Mouse (Mus musculus) neural tube, embryonic 11.5 days (tissue): Measurements from ENCODE around the gene Mif. TPM values are rescaled to one million over a fixed set of nuclear protein-coding genes. Genes with fewer than 3 reads are reported as not detected.

Source experiments
- ATAC-seq: fragments of 200-750 bp; cut with Nextera tagmentation; 2 replicates; pipeline ENCODE4 v1.8.0; 2017; ENCODE audit warnings: moderate number of reproducible peaks, mild to moderate bottlenecking, moderate TSS enrichment, moderate library complexity; ENCODE audit not compliant: insufficient read depth, low FRiP score, low TSS enrichment
- DNase-seq: peaks from one replicate; pipeline ENCODE4 v3.0.0-alpha.2; 2015; ENCODE audit warnings: low spot score
- H3K27ac ChIP-seq: fragments of 300-500 bp; sonication (generic); 2 replicates; pipeline ENCODE4 v1.5.1; 2014; ENCODE audit warnings: low read depth, mild to moderate bottlenecking, low read length
- H3K27me3 ChIP-seq: fragments of 300-500 bp; sonication (generic); 2 replicates; pipeline ENCODE4 v1.6.1; 2014; ENCODE audit warnings: mild to moderate bottlenecking, low read length, mixed read lengths; ENCODE audit not compliant: control insufficient read depth, insufficient read depth
- H3K36me3 ChIP-seq: fragments of 300-500 bp; sonication (generic); 2 replicates; pipeline ENCODE4 v1.6.1; 2014; ENCODE audit warnings: mild to moderate bottlenecking, low read length, moderate library complexity, mixed read lengths; ENCODE audit not compliant: control insufficient read depth, insufficient read depth
- H3K4me1 ChIP-seq: fragments of 300-500 bp; sonication (generic); 2 replicates; pipeline ENCODE4 v1.6.1; 2014; ENCODE audit warnings: low read length, mixed read lengths; ENCODE audit not compliant: control insufficient read depth, insufficient read depth
- H3K4me2 ChIP-seq: fragments of 300-500 bp; sonication (generic); 2 replicates; pipeline ENCODE4 v1.6.1; 2014; ENCODE audit warnings: low read depth, mild to moderate bottlenecking, moderate library complexity
- H3K4me3 ChIP-seq: fragments of 300-500 bp; sonication (generic); 2 replicates; pipeline ENCODE4 v1.5.1; 2014; ENCODE audit warnings: low read depth, low read length
- H3K9ac ChIP-seq: fragments of 300-500 bp; sonication (generic); 2 replicates; pipeline ENCODE4 v1.6.1; 2014; ENCODE audit warnings: mild to moderate bottlenecking, low read length
- H3K9me3 ChIP-seq: fragments of 300-500 bp; sonication (generic); 2 replicates; pipeline ENCODE4 v1.6.1; 2016; ENCODE audit warnings: low read length; ENCODE audit not compliant: control insufficient read depth
- WGBS: fragments of 180-500 bp; shearing (Covaris S2); extraction: QIAGEN DNeasy Blood & Tissue Kit; methylation state at CpG from one replicate; pipeline ENCODE4 v1.1.7; 2014; 5-methylcytosine and 5-hydroxymethylcytosine counted together
- polyA plus RNA-seq: library from polyadenylated mRNA; unstranded; fragments of >200 nt; fragmentation: Nextera tagmentation; extraction: Ambion mirVana; gene quantifications from 2 replicates; pipeline ENCODE4 v1.2.1, GENCODE M21; 2014

The Mif gene
- polyA plus RNA-seq, 1 experiment from 2014 or later = 2,361 TPM

- H3K9me3 ChIP-seq = no peaks in the 10 kb centered on the region
- no peak overlapping the region for H3K27ac ChIP-seq
Measured at GRCm38 (mm10) chr10:75828500-75828931, 31.5 kb downstream of the Mif start.

GRCm38 (mm10) chr10:75827668-75828360 lies 32.2 kb downstream of the Mif start:
- H3K27me3 ChIP-seq = no peaks in the 10 kb centered on the region; the same call in 1 of the 2 replicates
- no peak overlapping the region for H3K4me2 ChIP-seq
- DNase-seq (no peak), ATAC-seq (no peak)
- H3K9me3 ChIP-seq = no peaks in the 10 kb centered on the region
- no peaks in the 10 kb centered on the region for H3K36me3 ChIP-seq
- WGBS = 91% methylated on average over 4 of the region's 4 CpGs
- no peaks in the 10 kb centered on the region for H3K4me1 ChIP-seq
- H3K9ac ChIP-seq = no peak overlapping the region
- no peak overlapping the region for H3K27ac ChIP-seq
- no peak overlapping the region for H3K4me3 ChIP-seq

More at GRCm38 (mm10) chr10:75828500-75828931, 31.5 kb downstream of the Mif start:
- H3K36me3 ChIP-seq = no peaks in the 10 kb centered on the region
- ATAC-seq = no peak
- H3K27me3 ChIP-seq = peaks cover 4% of the 10 kb centered on the region; the same call in 1 of the 2 replicates
- H3K4me2 ChIP-seq = no peak overlapping the region
- H3K9ac ChIP-seq = no peak overlapping the region
- no peak overlapping the region for H3K4me3 ChIP-seq
- no peak for DNase-seq
- H3K4me1 ChIP-seq = no peaks in the 10 kb centered on the region

- Histone ChIP-seq H3K9me3 (no peaks in the 10 kb centered on the region), H3K27ac (no peak overlapping the region), H3K4me3 (no peak overlapping the region), H3K27me3 (no peaks in the 10 kb centered on the region), H3K4me1 (no peaks in the 10 kb centered on the region), H3K9ac (no peak overlapping the region), H3K4me2 (no peak overlapping the region), H3K36me3 (no peaks in the 10 kb centered on the region)
- 84% methylated on average over 4 of the region's 4 CpGs for WGBS
- DNase-seq = no peak
- ATAC-seq = no peak
Measured at GRCm38 (mm10) chr10:75824530-75824929, 35.5 kb downstream of the Mif start.

GRCm38 (mm10) chr10:75823782-75824181 lies 36.3 kb downstream of the Mif start:
- H3K9ac ChIP-seq = no peak overlapping the region
- H3K4me2 ChIP-seq = no peak overlapping the region
- DNase-seq (no peak), ATAC-seq (no peak)
- no peaks in the 10 kb centered on the region for H3K4me1 ChIP-seq
- H3K27ac ChIP-seq = no peak overlapping the region
- 94% methylated on average over 1 of the region's 1 CpGs for WGBS
- H3K36me3 ChIP-seq = no peaks in the 10 kb centered on the region
- no peaks in the 10 kb centered on the region for H3K27me3 ChIP-seq
- no peaks in the 10 kb centered on the region for H3K9me3 ChIP-seq
- no peak overlapping the region for H3K4me3 ChIP-seq

- Histone ChIP-seq H3K9ac (no peak within 1 kb of the TSS), H3K4me2 (no peak within 1 kb of the TSS), H3K9me3 (no peaks in the 10 kb centered on the region), H3K4me3 (no peak within 1 kb of the TSS), H3K36me3 (no peaks in the 10 kb centered on the region), H3K27me3 (no peaks in the 10 kb centered on the region), H3K4me1 (no peaks in the 10 kb centered on the region), H3K27ac (no peak within 1 kb of the TSS)
- no peak for DNase-seq
- 92% methylated on average over 2 of the region's 2 CpGs for WGBS
- ATAC-seq = no peak
Measured at GRCm38 (mm10) chr10:75822443-75822842, 37.6 kb downstream of the Mif start, which contains the start of gene Gstt4. Gene Gstt4 (minus strand): TSS chr10:75822543.

GRCm38 (mm10) chr10:75819882-75820281 lies 40.2 kb downstream of the Mif start:
- ATAC-seq = no peak
- Histone ChIP-seq H3K27ac (no peak overlapping the region), H3K4me1 (no peaks in the 10 kb centered on the region)

GRCm38 (mm10) chr10:75818641-75819040 lies 41.4 kb downstream of the Mif start:
- Histone ChIP-seq H3K27ac (no peak overlapping the region), H3K4me2 (no peak overlapping the region), H3K36me3 (no peaks in the 10 kb centered on the region), H3K27me3 (no peaks in the 10 kb centered on the region), H3K4me3 (no peak overlapping the region), H3K9ac (no peak overlapping the region), H3K9me3 (no peaks in the 10 kb centered on the region), H3K4me1 (no peaks in the 10 kb centered on the region)
- no peak for ATAC-seq
- no peak for DNase-seq
- 65% methylated on average over 10 of the region's 10 CpGs for WGBS

More at GRCm38 (mm10) chr10:75819882-75820281, 40.2 kb downstream of the Mif start:
- WGBS = 80% methylated on average over 5 of the region's 5 CpGs
- Histone ChIP-seq H3K4me3 (no peak overlapping the region), H3K36me3 (no peaks in the 10 kb centered on the region), H3K9ac (no peak overlapping the region), H3K27me3 (no peaks in the 10 kb centered on the region), H3K4me2 (no peak overlapping the region), H3K9me3 (no peaks in the 10 kb centered on the region)
- DNase-seq = no peak

Other genes with a start within 250 kb of the Mif start
- 1.8 and 2.4 TPM in 2 replicates for gene Susd2, start 216.2 kb downstream of the Mif start, polyA plus RNA-seq
- 29.5 and 32.2 TPM in 2 replicates for gene Cabin1, start 95.9 kb downstream of the Mif start, polyA plus RNA-seq
- gene Ddt, start 86.8 kb downstream of the Mif start, polyA plus RNA-seq = 93.0 and 93.5 TPM in 2 replicates
- not detected in 2 replicates for gene Gm20441, start 79.3 kb downstream of the Mif start, polyA plus RNA-seq
- 2.1 and 2.9 TPM in 2 replicates for gene Gstt3, start 78.8 kb downstream of the Mif start, polyA plus RNA-seq
- gene Gstt1, start 61.7 kb downstream of the Mif start, polyA plus RNA-seq = 2.5 and 2.9 TPM in 2 replicates
- not detected in 2 replicates for gene Gstt4, start 37.7 kb downstream of the Mif start, polyA plus RNA-seq
- 6.5 and 7.2 TPM in 2 replicates for gene Gstt2, start 22.8 kb downstream of the Mif start, polyA plus RNA-seq
- 2.8 and 2.9 TPM in 2 replicates for gene Derl3, start 33.2 kb upstream of the Mif start, polyA plus RNA-seq
- 288 and 294 TPM in 2 replicates for gene Smarcb1, start 61.4 kb upstream of the Mif start, polyA plus RNA-seq
- gene Chchd10, start 72.9 kb upstream of the Mif start, polyA plus RNA-seq = 9.9 and 11.7 TPM in 2 replicates
- 41.2 and 46.1 TPM in 2 replicates for gene Mmp11, start 76.3 kb upstream of the Mif start, polyA plus RNA-seq
- 0.97 and 1.9 TPM in 2 replicates for gene Gm867, start 80.4 kb upstream of the Mif start, polyA plus RNA-seq
- 0.53 TPM in 1 of 2 replicates, not detected in the other for gene Vpreb3, start 82.8 kb upstream of the Mif start, polyA plus RNA-seq
- gene Gm5134, start 94.3 kb upstream of the Mif start, polyA plus RNA-seq = 0.19 TPM in 1 of 2 replicates, not detected in the other
- 28.8 and 29.2 TPM in 2 replicates for gene Zfp280b, start 172.4 kb upstream of the Mif start, polyA plus RNA-seq